Mouse (Mus musculus) gastrocnemius, postnatal 4 days (tissue): ENCODE results near the gene Tmem95. TPM values are rescaled to one million over a fixed set of nuclear protein-coding genes. Genes with fewer than 3 reads are reported as not detected.
A peak's percentile ranks its signal among the peaks of the same experiment; 100 is the strongest.

Experiments used
- DNase-seq, 2 experiments: peaks; one replicate each; pipeline ENCODE4 v3.0.0; 2021 to 2022; ENCODE audit warnings: low spot score in 2 of 2, mixed read lengths in 2 of 2
- microRNA-seq: library from miRNA; unstranded; fragments of <30 nt; microRNA quantifications from one replicate; pipeline ENCODE4 v1.2.0, GENCODE M21; 2021
- total RNA-seq, 2 experiments: library from RNA; stranded (reverse); gene quantifications; 2 replicates each; pipeline ENCODE4 v1.2.3; 2021

The Tmem95 gene
- total RNA-seq, 2 experiments from 2014 or later: not detected

DNA sequence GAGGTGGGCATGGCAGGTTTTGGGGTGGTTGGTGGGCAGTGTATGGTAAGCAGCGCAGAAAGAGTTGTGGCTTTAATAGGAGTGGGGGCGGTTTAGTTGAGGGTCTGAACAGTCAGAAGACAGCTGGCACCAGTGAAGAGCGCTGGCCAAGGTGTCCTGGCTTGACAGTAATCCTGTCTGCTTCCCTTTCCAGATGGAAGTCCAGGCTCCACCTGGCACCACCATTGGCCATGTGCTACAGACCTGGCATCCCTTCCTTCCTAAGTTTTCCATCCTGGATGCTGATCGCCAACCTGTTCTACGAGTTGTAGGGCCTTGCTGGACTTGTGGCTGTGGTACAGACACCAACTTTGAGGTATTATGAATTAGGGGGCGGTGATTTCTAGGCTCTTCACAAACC, 29.8 kb downstream of the Tmem95 start:
- DNase-seq: no peak

DNA sequence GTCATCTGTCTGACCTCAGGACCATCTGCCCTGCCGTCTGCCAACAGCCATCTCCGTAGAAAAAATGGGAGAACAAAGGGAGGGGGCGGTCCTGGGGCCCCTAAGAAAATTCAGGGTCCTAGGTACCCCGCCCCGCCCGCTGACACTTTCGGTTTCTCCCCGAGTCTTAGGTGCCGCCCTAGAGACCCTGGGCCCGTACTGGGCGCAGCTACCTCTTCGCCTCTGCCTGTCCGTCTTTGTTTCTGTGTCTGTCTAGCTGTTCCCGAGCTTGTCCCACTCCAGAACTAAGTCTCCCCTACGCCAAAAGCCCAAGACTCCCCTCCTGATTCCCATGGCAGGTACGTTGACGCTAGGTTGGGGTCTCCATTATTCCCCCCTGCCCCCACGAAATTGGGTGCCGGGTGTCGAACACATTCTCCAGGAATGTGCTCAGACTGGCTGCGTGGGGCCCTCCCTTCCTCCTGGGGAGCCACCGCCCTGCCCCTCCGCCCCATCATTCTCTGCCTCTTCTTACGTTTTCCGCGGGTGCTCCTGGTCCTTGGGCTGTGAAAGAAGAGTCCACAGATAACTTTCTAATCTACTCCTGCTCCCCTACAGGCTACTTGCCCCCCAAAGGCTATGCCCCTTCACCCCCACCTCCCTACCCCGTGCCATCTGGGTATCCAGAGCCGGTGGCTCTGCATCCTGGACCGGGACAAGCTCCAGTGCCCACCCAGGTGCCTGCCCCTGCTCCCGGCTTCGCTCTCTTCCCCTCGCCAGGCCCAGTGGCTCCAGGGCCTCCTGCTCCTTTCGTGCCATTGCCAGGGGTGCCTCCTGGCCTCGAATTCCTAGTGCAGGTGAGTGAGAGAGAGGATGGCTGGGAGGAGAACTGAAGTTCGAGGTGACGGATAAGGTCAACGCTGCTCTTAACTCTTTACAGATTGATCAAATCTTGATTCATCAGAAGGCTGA, 30.8 kb downstream of the Tmem95 start:
- no peak for DNase-seq

DNA sequence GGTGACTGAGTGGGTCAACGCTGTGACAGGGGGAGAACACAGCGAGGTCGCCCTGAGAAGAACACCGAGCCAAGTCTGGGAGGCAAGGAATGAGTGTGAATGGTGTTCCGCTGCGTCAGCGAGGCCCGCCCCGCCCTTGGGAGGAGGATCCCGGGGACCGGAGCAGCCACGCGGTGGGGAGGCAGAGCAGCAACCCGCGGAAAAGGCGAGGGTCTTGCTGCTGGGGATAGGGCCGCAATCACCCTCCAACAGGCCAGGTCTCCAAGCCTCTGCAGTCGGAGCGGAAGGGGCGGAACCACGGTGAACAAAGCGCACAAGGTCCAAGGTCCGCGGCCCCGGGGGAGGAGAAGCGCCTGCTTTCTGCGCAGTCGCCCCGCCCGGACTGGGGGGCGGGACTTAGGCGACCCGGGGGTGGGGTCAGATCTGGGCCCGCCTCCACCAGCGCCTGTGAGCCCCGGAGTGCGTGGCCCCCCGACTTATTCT, 31.6 kb downstream of the Tmem95 start, which contains the start of gene Plscr3:
Plscr3 (plus strand) TSS at position 179 of the 483 bp plus-strand sequence.
- peak; percentile 86 to 91 for DNase-seq

DNA sequence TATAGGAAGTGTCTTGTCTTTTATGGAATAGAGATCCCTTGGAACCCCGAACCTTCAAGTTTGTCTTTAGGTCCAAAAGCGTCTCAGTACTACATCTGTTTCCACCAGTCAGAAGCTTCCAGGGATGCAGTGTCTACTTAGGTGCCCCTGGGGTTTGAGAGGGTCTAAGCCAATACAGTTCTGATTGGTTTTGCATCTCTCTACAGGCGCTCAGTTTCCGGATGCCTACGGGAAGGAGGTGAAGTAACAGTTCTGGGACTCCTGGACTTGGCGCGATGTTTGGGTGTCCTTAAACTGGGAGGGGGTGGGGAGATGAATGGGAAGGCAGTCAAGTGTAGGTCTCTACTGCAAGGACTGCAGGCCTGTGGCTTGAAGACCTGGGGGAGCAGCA, 39.1 kb downstream of the Tmem95 start:
- no peak for DNase-seq

DNA sequence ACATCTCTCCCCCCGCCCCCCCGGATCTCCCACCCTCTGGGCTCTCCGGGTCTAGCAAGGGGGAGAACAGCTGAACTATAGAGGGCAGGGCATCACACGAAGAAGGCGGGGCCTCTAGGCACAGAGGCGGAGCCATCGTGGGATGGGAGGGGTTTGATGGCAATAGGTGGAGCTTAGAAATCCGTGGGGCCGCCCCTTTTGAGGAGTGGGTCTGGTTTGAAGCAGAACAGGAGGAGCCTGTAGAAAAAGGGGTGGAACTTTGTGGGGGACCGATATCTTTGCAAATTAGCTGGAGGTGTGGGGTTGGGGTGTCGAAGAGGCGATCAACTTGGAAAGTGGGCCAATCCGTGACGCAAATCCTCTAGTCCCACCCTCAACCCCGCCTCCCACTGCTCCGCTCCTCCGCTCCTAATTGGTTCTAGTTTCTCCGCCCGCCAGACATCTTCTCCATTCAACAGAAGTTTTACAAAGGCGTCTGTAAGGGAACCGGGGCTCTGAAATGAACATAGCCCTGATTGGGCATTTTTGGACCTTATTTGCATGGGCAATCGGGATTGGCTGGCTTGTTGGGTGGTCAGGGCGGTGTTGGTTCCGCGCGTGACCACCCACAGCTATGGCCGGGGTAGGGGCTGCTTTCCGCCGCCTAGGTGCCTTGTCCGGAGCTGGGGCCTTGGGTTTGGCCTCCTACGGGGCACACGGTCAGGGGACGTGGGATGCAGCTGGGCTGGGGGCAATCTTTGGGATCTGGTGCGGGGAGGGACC, 39.7 kb downstream of the Tmem95 start, which contains the start of gene Tmem256:
Tmem256 (plus strand) TSS at position 563 of the 762 bp plus-strand sequence.
- DNase-seq: peak; percentile 81 to 94

DNA sequence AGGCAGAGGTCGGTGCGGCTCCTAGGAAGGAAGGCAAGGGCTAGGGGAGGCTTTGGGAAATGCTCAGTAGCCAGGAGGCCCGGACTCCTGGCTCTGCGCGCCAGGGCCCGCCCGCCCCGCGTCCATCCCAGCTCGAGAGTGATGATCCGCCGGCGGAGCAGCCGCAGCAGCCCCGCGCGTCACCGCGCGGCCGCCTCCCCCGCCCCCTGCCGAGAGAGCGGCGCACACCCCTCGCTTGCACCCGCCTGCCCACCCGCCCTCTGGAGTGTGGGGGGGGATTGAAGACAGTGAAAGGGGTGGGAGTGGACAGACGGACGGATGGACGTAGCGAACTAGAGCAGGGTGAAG, 40.2 kb downstream of the Tmem95 start, which contains the start of gene Nlgn2:
Nlgn2 (minus strand) TSS at position 181 of the 348 bp plus-strand sequence.
- DNase-seq: peak in 1 of 2 experiments; percentile 62

DNA sequence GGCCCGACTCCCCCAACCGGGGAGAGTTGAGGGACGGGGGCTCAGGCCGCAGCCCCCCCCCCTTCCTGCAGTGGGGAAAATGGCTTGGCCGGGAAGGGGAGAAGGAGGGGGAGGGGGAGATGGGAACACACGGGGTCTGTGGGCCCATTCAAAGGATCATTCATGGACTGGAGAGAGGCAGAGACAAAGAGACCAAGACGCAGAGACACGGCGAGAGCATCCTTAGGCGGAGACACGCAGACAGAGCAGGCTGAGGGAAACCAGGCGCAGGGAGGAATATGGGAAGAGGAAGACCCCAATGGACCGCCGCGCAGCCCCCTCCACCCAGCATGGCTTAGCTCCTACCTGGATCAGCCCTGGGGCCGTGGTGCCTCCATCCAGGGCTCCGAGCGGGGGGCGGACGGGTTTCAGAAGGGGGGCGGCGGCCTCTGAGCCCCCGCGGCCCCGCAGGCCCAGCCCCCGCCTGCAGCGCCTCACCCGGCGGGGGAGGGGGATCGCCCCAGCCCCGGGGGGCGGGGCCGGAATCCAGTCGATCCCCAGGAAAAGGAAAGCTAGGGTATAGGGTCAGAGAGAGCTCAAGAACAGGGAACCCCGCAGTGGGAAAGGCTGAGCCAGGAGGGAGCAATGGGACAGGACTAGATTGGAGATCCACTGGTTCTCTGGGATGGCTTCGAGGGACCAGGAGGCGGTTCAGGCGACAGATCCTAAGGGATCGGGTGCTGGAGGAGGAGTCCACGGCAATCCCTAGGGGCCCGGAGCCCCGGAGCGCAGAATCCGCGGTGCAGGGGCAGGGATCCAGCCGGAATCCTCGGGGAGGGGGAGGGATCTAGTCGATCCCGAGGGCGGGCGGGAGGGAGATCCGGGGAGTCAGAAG, 40.9 kb downstream of the Tmem95 start:
- DNase-seq: peak; percentile 40 to 43

DNA sequence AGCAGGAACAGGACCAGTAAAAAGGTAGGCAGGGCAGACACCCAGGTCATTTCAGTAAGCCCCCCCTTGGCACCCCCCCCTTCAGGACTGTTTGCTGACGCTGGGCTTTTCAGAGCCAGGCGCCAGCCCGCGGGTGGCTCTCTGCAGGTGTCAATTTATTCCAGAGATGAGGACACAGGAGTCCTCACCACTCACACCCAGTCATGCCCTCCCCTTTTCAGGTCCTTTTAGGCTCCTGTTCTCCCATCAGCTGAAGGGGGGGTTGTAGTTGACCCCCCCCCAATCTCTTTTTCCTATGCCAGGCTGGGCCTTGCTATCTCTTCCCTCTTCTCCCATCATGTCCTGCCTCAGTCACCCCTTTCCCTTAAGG, 41.9 kb downstream of the Tmem95 start:
- no peak for DNase-seq

DNA sequence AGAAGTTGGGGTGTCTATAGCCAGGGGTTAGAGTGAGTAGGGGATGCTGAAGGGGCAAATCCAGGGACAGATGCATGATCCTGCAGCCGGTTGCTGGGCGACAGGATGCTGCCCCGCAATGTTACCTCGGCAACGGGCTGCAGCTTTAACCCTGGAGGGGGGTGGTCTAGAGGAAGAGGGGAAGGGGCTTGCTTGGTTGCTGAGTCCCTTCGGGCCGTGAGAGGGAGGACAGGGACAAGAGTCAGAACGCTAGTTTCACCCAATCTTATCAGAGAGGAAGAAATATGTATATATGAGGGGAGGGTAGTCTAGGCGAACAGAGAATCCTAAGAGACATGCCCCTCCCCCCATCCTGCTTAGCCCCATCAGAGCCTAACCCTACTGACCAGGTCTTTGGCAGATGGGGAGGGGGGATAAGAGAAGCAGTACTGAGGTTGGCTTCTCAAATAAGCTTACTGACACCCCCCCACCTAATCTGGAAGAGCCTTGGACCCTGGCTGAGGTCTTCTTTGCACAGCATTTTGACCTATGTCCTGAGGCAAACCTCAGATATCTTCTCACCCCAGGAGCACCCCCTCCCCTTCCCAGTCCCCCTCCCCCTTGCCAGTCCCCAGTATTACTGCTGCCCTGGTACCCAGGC, 42.4 kb downstream of the Tmem95 start:
- no peak for DNase-seq

DNA sequence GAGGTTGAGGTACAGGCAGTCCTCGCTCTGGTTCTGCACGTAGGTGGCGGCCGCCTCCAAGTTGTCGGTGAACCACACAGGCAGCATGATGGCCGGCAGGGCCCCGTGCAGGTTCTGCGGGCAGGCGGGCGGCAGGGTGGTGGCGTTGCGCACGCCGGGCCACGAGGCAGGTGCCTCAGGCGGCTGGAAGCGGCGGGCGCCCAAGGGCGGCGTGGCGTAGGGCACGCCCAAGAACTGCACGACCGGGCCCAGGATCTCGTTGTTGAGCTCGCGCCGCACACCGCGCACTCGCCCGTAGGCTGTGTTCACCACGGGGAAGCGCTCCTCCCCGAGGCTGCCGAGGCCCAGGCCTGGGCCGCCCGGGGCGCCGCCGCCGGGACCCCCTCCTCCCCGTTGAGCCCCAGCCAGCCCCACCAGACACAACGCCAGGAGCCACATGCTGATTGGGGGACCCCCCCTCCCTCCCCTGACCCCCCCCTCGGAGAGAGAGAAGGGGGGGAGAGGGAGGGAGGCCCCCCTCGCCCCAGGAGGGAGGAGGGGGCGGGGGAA, 43.7 kb downstream of the Tmem95 start:
- DNase-seq: peak in 1 of 2 experiments; percentile 37

DNA sequence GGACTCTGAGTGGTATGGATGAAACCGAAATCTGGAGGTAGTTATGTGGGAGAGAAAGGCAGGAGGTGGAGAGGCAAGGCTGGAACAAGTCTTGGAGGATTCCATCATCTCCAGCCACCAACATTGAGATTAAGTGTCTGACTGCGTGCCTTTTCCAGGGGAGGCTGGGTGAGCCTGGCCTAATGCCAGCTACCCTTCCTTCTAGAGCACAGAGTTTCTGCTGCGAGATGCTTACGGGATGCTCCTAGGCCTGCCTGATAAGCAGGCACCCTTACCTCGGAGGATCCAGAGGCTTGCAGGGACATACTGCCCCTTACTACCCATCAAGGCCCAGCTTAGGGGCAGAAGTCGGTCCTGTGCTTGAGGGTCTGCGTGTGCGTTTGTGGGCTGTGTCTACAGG, 44.3 kb downstream of the Tmem95 start:
- no peak for DNase-seq

DNA sequence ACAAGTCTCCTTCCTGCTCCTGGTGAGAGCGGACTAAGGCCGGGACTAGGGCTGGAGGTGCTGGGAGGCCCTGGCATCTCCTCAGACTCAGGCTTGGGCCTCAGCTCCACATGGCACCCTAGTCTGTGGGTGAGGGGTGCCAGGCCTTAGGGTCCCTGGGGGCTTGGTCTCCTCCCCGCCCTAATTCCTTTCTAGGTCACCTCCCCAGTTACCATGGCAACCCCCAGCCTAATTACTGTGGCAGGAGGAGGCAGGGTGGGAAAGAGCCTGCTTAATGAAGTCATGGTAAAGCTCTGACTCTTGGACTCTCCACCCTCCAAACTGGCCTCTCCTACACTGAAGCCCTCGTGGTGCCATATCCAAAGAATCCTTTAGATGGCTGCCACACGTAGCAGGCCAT, 49.0 kb downstream of the Tmem95 start:
- DNase-seq: no peak

Small RNAs within 50 kb of the gene (microRNA-seq; reads per million reads assigned to microRNA genes)
- not detected for gene Mir6924

Other genes starting within 250 kb of the Tmem95 start
- gene Fxr2, start 245.0 kb downstream of the Tmem95 start, total RNA-seq: 10 to 100 TPM; 90.3 to 94.0 TPM
- gene Sox15, start 222.7 kb downstream of the Tmem95 start, total RNA-seq: not detected
- gene Mpdu1, start 215.4 kb downstream of the Tmem95 start, total RNA-seq: 10 to 100 TPM; 31.6 to 33.0 TPM
- 10 to 100 TPM; 13.1 to 14.0 TPM for gene Cd68, start 211.9 kb downstream of the Tmem95 start, total RNA-seq
- 100 to 1,000 TPM; 295 to 317 TPM for gene Eif4a1, start 205.6 kb downstream of the Tmem95 start, total RNA-seq
- 10 to 100 TPM; 43.5 to 45.9 TPM for gene Senp3, start 195.9 kb downstream of the Tmem95 start, total RNA-seq
- 1 to 10 TPM; 1.0 to 2.9 TPM for gene Tnfsf13, start 192.2 kb downstream of the Tmem95 start, total RNA-seq
- 10 to 100 TPM; 22.3 to 22.9 TPM for gene Tnfsf12, start 182.2 kb downstream of the Tmem95 start, total RNA-seq
- gene Tnfsfm13, start 181.9 kb downstream of the Tmem95 start, total RNA-seq: 1 to 10 TPM; 4.3 to 4.6 TPM
- gene Polr2a, start 119.4 kb downstream of the Tmem95 start, total RNA-seq: 10 to 100 TPM; 66.4 to 72.2 TPM
- gene Slc35g3, start 116.0 kb downstream of the Tmem95 start, total RNA-seq: under 1 TPM in 1 of 2 experiments, not detected in 1; 0.25 TPM
- 10 to 100 TPM; 26.7 to 30.5 TPM for gene Zbtb4, start 112.1 kb downstream of the Tmem95 start, total RNA-seq
- 100 to 1,000 TPM in 1 of 2 experiments, 10 to 100 TPM in 1; 95.1 to 110 TPM for gene Chrnb1, start 82.1 kb downstream of the Tmem95 start, total RNA-seq
- 10 to 100 TPM; 10.1 to 13.8 TPM for gene Fgf11, start 76.2 kb downstream of the Tmem95 start, total RNA-seq
- not detected for gene Tmem102, start 72.4 kb downstream of the Tmem95 start, total RNA-seq
- not detected for gene Gm39566, start 62.7 kb downstream of the Tmem95 start, total RNA-seq
- gene Spem2, start 59.6 kb downstream of the Tmem95 start, total RNA-seq: not detected
- gene Spem1, start 55.8 kb downstream of the Tmem95 start, total RNA-seq: under 1 TPM in 1 of 2 experiments, not detected in 1; 0.34 TPM
- 10 to 100 TPM; 22.3 to 23.2 TPM for gene Nlgn2, start 40.2 kb downstream of the Tmem95 start, total RNA-seq
- 100 to 1,000 TPM in 1 of 2 experiments, 10 to 100 TPM in 1; 97.5 to 141 TPM for gene Tmem256, start 39.5 kb downstream of the Tmem95 start, total RNA-seq
- 10 to 100 TPM; 39.3 to 41.4 TPM for gene Plscr3, start 31.6 kb downstream of the Tmem95 start, total RNA-seq
- gene Tnk1, start 19.3 kb downstream of the Tmem95 start, total RNA-seq: under 1 TPM in 1 of 2 experiments, not detected in 1; 0.13 TPM
- 1 to 10 TPM; 3.5 to 4.7 TPM for gene Kctd11, start 3.4 kb upstream of the Tmem95 start, total RNA-seq
- 1 to 10 TPM in 1 of 2 experiments, under 1 TPM in 1; 0.65 to 1.1 TPM for gene Acap1, start 17.5 kb upstream of the Tmem95 start, total RNA-seq
- 1 to 10 TPM; 3.2 to 4.1 TPM for gene 2810408A11Rik, start 23.0 kb upstream of the Tmem95 start, total RNA-seq
- gene Neurl4, start 23.1 kb upstream of the Tmem95 start, total RNA-seq: 10 to 100 TPM; 32.3 to 36.9 TPM
- 10 to 100 TPM; 35.9 to 44.5 TPM for gene Gps2, start 35.9 kb upstream of the Tmem95 start, total RNA-seq
- gene Eif5a, start 43.9 kb upstream of the Tmem95 start, total RNA-seq: 100 to 1,000 TPM; 565 to 571 TPM
- 1 to 10 TPM; 5.1 to 6.4 TPM for gene Ybx2, start 57.8 kb upstream of the Tmem95 start, total RNA-seq
- 100 to 1,000 TPM; 111 to 142 TPM for gene Slc2a4, start 70.2 kb upstream of the Tmem95 start, total RNA-seq
- gene Cldn7, start 86.8 kb upstream of the Tmem95 start, total RNA-seq: under 1 TPM in 1 of 2 experiments, not detected in 1; 0.34 TPM
- 100 to 1,000 TPM; 204 to 229 TPM for gene Ctdnep1, start 103.1 kb upstream of the Tmem95 start, total RNA-seq
- gene Elp5, start 104.5 kb upstream of the Tmem95 start, total RNA-seq: 10 to 100 TPM; 61.9 to 63.7 TPM
- 100 to 1,000 TPM; 234 to 246 TPM for gene Gabarap, start 113.1 kb upstream of the Tmem95 start, total RNA-seq
- 10 to 100 TPM; 31.5 to 34.7 TPM for gene Phf23, start 117.8 kb upstream of the Tmem95 start, total RNA-seq
- gene Dvl2, start 122.6 kb upstream of the Tmem95 start, total RNA-seq: 10 to 100 TPM; 19.1 to 22.8 TPM
- gene Acadvl, start 137.4 kb upstream of the Tmem95 start, total RNA-seq: 100 to 1,000 TPM; 233 to 241 TPM
- gene Dlg4, start 138.9 kb upstream of the Tmem95 start, total RNA-seq: 10 to 100 TPM; 23.9 to 33.8 TPM
- gene Asgr1, start 176.1 kb upstream of the Tmem95 start, total RNA-seq: under 1 TPM in 1 of 2 experiments, not detected in 1; 0.62 TPM
- gene Asgr2, start 214.6 kb upstream of the Tmem95 start, total RNA-seq: under 1 TPM in 1 of 2 experiments, not detected in 1; 0.62 TPM